Mouse (Mus musculus): ENCODE results near the gene Chpf.
A peak's percentile ranks its signal among the peaks of the same experiment; 100 is the strongest.

The Chpf gene

DNA sequence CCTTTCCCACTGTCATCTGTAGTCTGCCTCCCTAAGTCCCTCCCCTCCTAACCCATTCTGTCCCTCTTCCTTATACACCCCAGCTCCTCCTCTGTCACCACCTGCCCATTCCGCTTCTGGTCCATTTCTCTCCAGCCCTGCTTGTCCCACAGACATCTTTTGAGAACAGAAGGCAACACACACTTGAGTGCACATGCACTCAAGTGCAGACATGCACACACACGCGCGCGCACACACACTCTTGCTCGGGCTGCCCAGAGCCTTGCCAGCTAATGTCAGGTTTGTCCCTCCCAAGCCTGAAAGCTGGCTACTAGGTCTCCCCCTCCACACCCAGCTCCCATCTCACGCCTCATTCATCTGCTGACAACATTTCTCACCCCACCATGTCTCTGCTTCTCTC is 38.4 kb downstream of the Chpf start:
- DNase-seq (ENCODE audit: low spot score in 2 of 2) = no peak

DNA sequence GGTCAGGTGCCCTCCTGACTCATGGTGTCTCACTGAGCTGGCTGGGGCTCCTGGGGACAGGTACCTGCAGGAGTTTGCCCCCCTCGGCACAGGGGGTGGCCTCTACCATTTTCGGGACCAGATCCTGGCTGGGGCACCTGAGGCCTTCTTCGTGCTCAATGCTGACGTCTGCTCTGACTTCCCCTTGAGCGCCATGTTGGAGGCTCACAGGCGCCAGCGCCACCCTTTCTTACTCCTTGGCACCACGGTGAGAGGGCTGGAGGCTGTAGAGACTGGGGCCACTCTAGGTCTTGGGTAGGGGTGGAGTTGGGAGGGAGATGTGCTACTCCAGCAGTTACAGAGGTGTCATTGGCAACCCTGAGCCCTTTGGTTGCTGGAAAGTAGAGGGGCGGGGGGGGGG is 40.3 kb downstream of the Chpf start:
- no peak for DNase-seq (ENCODE audit: low spot score in 2 of 2)

DNA sequence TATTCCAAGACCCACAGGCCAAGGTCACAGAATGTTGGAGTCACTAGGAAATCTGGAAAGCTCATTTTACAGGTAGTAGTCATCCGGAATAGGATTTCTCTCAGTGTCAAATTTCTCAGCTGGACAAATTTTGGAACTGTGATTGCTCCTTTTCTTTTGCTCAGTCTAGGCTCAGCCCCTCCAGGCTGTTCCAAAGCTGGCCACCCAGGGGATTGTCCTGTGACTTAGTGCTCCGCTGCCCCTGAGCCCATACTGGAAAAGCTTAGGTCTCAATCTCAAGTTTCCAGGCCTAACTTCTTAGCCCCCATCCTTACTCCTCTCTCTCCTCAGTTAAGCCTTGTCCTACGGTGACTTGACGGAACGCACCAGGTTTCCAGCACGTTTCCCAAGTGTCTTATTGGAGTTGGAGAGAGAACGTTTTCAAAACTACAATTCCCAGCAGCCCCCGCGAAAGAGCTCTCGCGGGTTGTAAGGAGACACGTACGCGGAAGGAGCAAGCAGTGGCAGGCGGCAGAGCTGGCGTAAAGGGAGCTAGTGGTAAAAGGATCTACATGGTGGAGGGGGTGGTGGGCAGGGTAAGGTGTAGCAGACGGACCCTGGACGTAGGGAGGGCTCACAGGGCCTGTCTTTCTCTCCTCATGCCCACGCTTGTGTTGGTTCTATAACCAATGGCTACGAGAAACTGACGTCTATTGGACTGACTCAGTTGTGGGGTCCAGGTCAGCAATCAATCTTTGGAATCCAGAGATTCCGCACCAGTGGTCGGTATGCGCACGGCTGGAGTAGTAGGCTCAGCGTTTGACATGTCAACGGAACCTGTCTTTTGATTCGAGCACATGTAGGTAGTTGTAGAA is 43.4 kb downstream of the Chpf start, which contains the start of gene Gmppa:
TSS of gene Gmppa (plus strand) at position 456 of the 854 bp plus-strand sequence.
- peak; percentile 33 to 49 for DNase-seq (ENCODE audit: low spot score in 2 of 2)

DNA sequence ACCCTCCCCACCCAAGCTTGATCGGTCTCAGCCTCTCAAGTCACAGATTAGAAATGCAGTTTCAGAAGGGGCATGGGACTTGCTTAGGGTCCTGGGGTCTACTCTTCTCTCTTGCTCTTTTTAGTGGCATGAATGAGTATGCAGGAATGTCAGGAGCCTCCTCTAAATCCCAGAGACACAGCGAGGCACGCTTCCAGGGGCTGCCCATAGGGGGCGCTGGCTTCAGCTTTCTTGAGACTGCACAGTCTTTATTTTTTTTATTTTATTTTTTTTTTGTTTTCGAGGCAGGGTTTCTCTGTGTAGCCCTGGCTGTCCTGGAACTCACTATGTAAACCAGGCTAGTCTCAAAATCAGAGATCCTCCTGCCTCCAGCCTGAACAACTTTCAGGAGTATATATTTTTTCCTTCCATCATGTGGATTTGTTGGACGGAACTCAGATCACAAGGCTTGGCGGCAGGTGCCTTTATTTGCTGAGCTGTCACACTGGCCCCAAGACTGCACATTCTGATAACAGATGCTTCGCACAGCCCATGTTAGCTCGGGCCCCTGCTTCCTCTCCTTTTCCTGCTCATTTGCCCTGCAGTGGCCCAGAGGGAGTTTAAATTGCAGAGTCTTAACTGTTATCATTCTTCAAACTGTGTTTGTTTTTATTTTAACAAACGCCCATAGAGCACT is 53.2 kb downstream of the Chpf start:
- no peak for DNase-seq (ENCODE audit: low spot score in 2 of 2)
